Mouse (Mus musculus): ENCODE results near the gene Rarres2. TPM values are rescaled to one million over a fixed set of nuclear protein-coding genes. Genes with fewer than 3 reads are reported as not detected.

Rarres2 gene
- polyA plus RNA-seq, 1 experiment from 2014 or later = not detected

GRCm38 (mm10) chr6:48594043-48594738 lies 21.6 kb upstream of the Rarres2 start:
- WGBS (ENCODE audit: missing documents) = 2% methylated on average over 34 of the region's 41 CpGs
- peak overlapping the region; percentile 83 for H3K4me3 ChIP-seq (ENCODE audit: inconsistent target)
- H3K36me3 ChIP-seq (ENCODE audit: inconsistent target) = peaks cover 13% of the 10 kb centered on the region; the same call in 1 of the 2 replicates
- peak overlapping the region; percentile 43; the same call in 1 of the 2 replicates for H3K27ac ChIP-seq
- H3K79me2 ChIP-seq (ENCODE audit: inconsistent target) = peaks cover 16% of the 10 kb centered on the region; the same call in 1 of the 2 replicates

DNA sequence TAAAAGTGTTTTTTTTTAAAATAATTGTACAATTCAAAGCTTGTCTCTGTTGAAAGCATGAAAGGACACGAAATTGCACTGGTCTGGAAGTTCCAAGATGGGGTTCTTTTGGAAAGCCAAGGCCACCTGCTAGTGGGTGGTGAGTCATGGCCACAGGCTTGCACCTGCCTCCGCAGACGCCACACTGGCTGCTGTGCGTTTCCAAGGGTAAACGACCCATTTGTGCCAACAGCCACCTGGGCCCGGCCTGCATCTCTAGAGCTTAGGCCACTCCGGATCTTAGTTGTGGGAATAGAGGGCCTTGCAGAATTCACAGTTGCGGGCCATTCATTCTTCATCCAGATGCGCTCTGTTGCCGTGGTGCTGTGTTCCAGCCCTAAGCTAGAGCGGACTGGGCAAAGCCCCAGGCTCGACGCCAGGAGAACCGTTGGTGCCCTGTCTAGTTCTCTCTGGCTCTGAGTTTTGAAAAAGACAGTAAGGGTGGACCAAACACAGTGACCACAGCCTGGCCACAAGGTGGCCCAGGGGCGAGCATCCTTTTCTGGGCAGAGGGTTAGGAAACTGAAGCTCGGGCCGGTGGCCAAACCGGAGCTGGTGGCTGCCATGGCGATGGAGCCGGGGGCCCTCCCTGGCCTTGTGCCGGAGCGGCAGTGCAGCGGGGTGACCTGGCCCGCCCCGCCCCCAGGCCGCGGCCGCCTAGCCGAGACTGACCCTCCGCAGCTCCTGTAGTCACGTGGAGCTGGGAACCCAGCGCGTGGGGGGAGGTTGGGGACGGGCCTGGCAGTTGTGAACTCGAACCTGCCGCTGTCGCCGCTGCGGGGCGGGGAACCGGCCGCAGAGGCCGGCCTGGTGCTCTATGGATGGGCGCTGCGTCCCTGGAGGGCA lies 20.8 kb upstream of the Rarres2 start, which contains the start of the genes Repin1 and Gm44965:
Repin1 (plus strand) TSS at position 726 of the 885 bp plus-strand sequence.
Gm44965 (plus strand) TSS at position 784 of the 885 bp plus-strand sequence.
- Histone ChIP-seq H3K4me3 (ENCODE audit: inconsistent target) (peak within 1 kb of the TSS; percentile 83), H3K27ac (peak within 1 kb of the TSS; percentile 43; the same call in 1 of the 2 replicates), H3K79me2 (ENCODE audit: inconsistent target) (peaks cover 16% of the 10 kb centered on the region; the same call in 1 of the 2 replicates), H3K36me3 (ENCODE audit: inconsistent target) (peaks cover 9% of the 10 kb centered on the region; the same call in 1 of the 2 replicates)
- 7% methylated on average over 43 of the region's 45 CpGs for WGBS (ENCODE audit: missing documents)

DNA sequence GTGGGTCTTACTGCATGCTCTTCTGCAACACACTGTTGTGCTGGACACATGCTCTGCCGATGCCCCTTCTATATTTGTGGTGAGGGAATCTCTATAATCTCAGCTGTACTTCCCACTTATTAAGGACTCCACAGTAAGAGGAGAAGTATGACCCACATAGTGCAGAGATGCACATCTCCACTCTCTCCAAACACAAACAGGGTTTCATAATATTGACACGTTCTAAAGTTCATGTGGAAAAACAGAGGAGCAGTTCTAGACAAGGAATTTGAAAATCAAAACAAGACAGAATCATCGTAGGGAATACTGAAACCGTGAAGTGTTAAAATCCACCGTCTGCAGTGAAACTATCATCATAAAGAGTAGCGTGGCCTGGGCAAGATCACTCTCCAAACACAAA lies 19.3 kb upstream of the Rarres2 start:
- Histone ChIP-seq H3K27ac (no peak overlapping the region), H3K4me3 (ENCODE audit: inconsistent target) (no peak overlapping the region), H3K36me3 (ENCODE audit: inconsistent target) (no peaks in the 10 kb centered on the region), H3K79me2 (ENCODE audit: inconsistent target) (peaks cover 16% of the 10 kb centered on the region; the same call in 1 of the 2 replicates)
- 69% methylated on average over 6 of the region's 6 CpGs for WGBS (ENCODE audit: missing documents)

- no peak overlapping the region for H3K4me3 ChIP-seq (ENCODE audit: inconsistent target)
- H3K36me3 ChIP-seq (ENCODE audit: inconsistent target) = no peaks in the 10 kb centered on the region
- 74% methylated on average over 3 of the region's 3 CpGs for WGBS (ENCODE audit: missing documents)
- H3K27ac ChIP-seq = no peak overlapping the region
- peaks cover 16% of the 10 kb centered on the region; the same call in 1 of the 2 replicates for H3K79me2 ChIP-seq (ENCODE audit: inconsistent target)
Observed at GRCm38 (mm10) chr6:48591221-48591845, 18.7 kb upstream of the Rarres2 start.

- Histone ChIP-seq H3K27ac (no peak within 1 kb of the TSS), H3K79me2 (ENCODE audit: inconsistent target) (peaks cover 2% of the 10 kb centered on the region; the same call in 1 of the 2 replicates), H3K36me3 (ENCODE audit: inconsistent target) (no peaks in the 10 kb centered on the region), H3K4me3 (ENCODE audit: inconsistent target) (no peak within 1 kb of the TSS)
- WGBS (ENCODE audit: missing documents) = 17% methylated on average over 6 of the region's 6 CpGs
Observed at GRCm38 (mm10) chr6:48589194-48589750, 16.7 kb upstream of the Rarres2 start, which contains the start of gene Gm45021. TSS of gene Gm45021 (plus strand) at chr6:48589610.

GRCm38 (mm10) chr6:48582037-48582436 lies 9.4 kb upstream of the Rarres2 start:
- WGBS (ENCODE audit: missing documents) = 82% methylated on average over 3 of the region's 3 CpGs
- Histone ChIP-seq H3K36me3 (ENCODE audit: inconsistent target) (no peaks in the 10 kb centered on the region), H3K27ac (no peak overlapping the region), H3K79me2 (ENCODE audit: inconsistent target) (no peaks in the 10 kb centered on the region), H3K4me3 (ENCODE audit: inconsistent target) (no peak overlapping the region)

DNA sequence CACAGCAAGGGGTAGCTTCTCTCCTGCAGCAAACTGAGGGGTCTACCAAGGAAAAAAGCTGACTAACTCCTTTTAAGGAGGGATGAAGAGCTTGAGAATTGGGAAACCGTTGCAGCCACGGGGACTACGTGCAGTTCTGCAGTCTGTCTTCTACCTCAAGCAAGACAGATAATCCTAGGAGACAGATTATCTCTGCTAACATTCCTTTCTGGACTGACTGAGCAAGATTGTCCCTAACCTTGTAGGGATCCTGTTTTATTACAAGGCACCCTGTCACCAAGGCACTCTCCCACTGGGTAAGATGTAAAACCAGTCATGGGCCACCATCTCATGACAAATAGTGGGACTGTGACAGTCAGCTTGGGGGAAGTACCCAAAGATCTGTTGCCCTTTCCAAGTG lies 8.7 kb upstream of the Rarres2 start:
- Histone ChIP-seq H3K27ac (no peak overlapping the region), H3K36me3 (ENCODE audit: inconsistent target) (no peaks in the 10 kb centered on the region), H3K79me2 (ENCODE audit: inconsistent target) (no peaks in the 10 kb centered on the region), H3K4me3 (ENCODE audit: inconsistent target) (no peak overlapping the region)
- WGBS (ENCODE audit: missing documents) = 82% methylated on average over 3 of the region's 3 CpGs

DNA sequence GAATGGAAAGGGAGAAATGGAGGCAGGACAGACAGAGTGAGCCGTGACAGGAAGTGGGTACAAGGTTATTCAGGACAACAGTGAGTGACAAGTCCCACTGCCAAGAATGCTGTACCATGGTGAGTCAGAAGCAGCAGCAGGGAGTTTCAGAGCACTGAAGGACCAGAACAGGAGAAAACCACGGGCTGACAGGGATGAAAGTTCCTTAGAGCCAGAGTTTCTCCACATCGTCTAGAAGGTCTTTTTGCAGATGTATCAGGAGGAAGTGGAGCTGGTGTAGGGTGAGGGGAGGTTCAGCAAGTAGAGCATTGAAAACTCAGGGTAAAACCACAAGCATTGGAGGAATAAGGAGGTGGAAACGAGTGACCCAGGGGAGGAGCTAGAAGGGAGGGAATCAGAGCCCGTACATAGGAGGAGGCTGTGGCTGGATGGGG lies 6.6 kb upstream of the Rarres2 start:
- WGBS (ENCODE audit: missing documents) = 0% methylated on average over 5 of the region's 5 CpGs
- Histone ChIP-seq H3K27ac (peak overlapping the region; percentile 31), H3K4me3 (ENCODE audit: inconsistent target) (peak overlapping the region; percentile 4; the same call in 1 of the 2 replicates), H3K79me2 (ENCODE audit: inconsistent target) (no peaks in the 10 kb centered on the region), H3K36me3 (ENCODE audit: inconsistent target) (no peaks in the 10 kb centered on the region)

DNA sequence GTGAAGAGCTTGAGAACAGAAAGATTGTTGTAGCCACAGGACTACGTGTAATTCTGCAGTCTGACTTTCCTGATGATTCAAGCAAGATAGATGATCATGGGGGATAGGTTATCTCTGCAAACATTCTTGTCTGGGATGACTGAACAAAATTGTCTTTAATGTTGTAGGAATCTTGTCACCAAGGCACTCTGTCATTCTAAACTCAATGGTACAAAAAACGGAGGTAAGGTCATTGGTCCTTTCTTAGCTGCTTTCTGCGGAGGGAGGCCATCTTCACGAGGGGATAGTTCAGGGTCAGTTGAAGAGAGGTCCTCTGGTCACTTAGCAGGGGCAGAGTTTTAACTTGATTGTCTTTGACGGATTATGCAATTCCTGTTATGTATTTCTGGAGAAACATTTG lies 6.1 kb upstream of the Rarres2 start:
- 53% methylated on average over 5 of the region's 5 CpGs for WGBS (ENCODE audit: missing documents)
- H3K36me3 ChIP-seq (ENCODE audit: inconsistent target) = no peaks in the 10 kb centered on the region
- no peak overlapping the region for H3K4me3 ChIP-seq (ENCODE audit: inconsistent target)
- peak overlapping the region; percentile 31 for H3K27ac ChIP-seq
- no peaks in the 10 kb centered on the region for H3K79me2 ChIP-seq (ENCODE audit: inconsistent target)

DNA sequence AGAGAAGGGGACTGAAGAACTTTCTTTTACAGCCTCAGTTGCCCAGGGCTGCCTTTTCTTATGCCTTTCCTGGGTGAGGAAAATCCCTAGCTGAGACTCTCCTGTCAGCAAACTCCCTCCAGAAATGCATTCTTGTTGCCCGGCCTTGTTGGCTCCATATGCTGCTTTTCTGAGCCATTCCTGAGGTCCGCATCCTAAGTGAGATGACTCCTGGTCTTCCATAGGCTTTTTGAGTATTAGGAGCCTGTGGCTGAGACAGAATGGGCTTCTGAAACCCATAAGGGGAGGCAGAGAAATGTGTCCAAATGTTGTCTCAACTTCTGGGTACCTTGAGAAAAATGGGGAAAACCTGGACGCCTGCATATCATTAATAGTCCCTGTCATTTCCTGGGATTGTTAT lies 1.4 kb upstream of the Rarres2 start:
- 92% methylated on average over 3 of the region's 3 CpGs for WGBS (ENCODE audit: missing documents)
- Histone ChIP-seq H3K36me3 (ENCODE audit: inconsistent target) (no peaks in the 10 kb centered on the region), H3K27ac (no peak overlapping the region), H3K79me2 (ENCODE audit: inconsistent target) (no peaks in the 10 kb centered on the region), H3K4me3 (ENCODE audit: inconsistent target) (no peak overlapping the region)

- H3K4me3 ChIP-seq (ENCODE audit: inconsistent target) = no peak overlapping the region
- H3K27ac ChIP-seq = no peak overlapping the region
- no peaks in the 10 kb centered on the region for H3K36me3 ChIP-seq (ENCODE audit: inconsistent target)
- 80% methylated on average over 9 of the region's 10 CpGs for WGBS (ENCODE audit: missing documents)
- no peaks in the 10 kb centered on the region for H3K79me2 ChIP-seq (ENCODE audit: inconsistent target)
Observed at GRCm38 (mm10) chr6:48573280-48573679, 691 bp upstream of the Rarres2 start.

DNA sequence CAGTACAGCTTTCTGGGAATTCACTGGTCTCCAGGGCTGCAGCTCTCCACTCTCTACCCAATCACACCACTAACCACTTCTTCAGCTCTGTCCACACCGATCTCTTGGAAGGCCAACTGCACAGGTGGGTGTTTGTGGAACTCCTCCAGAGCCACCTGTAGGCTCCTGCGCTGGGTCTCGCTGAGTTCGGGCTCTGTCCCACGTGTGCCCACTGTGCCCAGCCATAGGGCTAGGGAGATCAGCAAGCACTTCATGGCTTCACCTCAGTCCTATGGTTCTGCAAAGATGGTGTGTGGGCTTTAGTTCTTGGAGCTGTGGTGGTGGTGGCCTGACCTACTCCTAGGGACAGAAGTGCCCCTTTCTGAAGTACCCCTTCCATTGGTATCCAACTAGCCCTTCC lies 575 bp downstream of the Rarres2 start:
- no peaks in the 10 kb centered on the region for H3K36me3 ChIP-seq (ENCODE audit: inconsistent target)
- no peak overlapping the region for H3K4me3 ChIP-seq (ENCODE audit: inconsistent target)
- WGBS (ENCODE audit: missing documents) = 90% methylated on average over 5 of the region's 5 CpGs
- no peak overlapping the region for H3K27ac ChIP-seq
- no peaks in the 10 kb centered on the region for H3K79me2 ChIP-seq (ENCODE audit: inconsistent target)

GRCm38 (mm10) chr6:48569065-48569807 lies 3.4 kb downstream of the Rarres2 start:
- Histone ChIP-seq H3K4me3 (ENCODE audit: inconsistent target) (no peak overlapping the region), H3K79me2 (ENCODE audit: inconsistent target) (no peaks in the 10 kb centered on the region), H3K27ac (no peak overlapping the region), H3K36me3 (ENCODE audit: inconsistent target) (no peaks in the 10 kb centered on the region)
- WGBS (ENCODE audit: missing documents) = 71% methylated on average over 8 of the region's 8 CpGs

All from macrophage (primary cell).